Mouse (Mus musculus) ES-Bruce4 (cell line): ENCODE data around the gene Ick. TPM values are rescaled to one million over a fixed set of nuclear protein-coding genes. Genes with fewer than 3 reads are reported as not detected.

Source experiments
- H3K27ac ChIP-seq: 2 replicates; pipeline ENCODE4 v1.5.1; 2012; ENCODE audit warnings: low read length, inconsistent platforms; ENCODE audit not compliant: insufficient read depth
- H3K27me3 ChIP-seq: 2 replicates; pipeline ENCODE4 v1.6.1; 2012; ENCODE audit warnings: mild to moderate bottlenecking, low read length, inconsistent platforms; ENCODE audit not compliant: control insufficient read depth, poor library complexity, insufficient read depth, severe bottlenecking
- H3K36me3 ChIP-seq: 2 replicates; pipeline ENCODE4 v1.6.1; 2012; ENCODE audit warnings: inconsistent platforms, mild to moderate bottlenecking, low read length, moderate library complexity; ENCODE audit not compliant: control insufficient read depth, poor library complexity, insufficient read depth, severe bottlenecking
- H3K4me1 ChIP-seq: one replicate; pipeline ENCODE4 v1.8.1; 2011; ENCODE audit warnings: low read length; ENCODE audit not compliant: control insufficient read depth, insufficient read depth
- H3K4me3 ChIP-seq: 2 replicates; pipeline ENCODE4 v1.5.1; 2011; ENCODE audit warnings: low read depth, mild to moderate bottlenecking, low read length
- H3K9ac ChIP-seq: 2 replicates; pipeline ENCODE4 v1.6.1; 2012; ENCODE audit warnings: low read depth, mild to moderate bottlenecking, inconsistent platforms; ENCODE audit not compliant: poor library complexity, severe bottlenecking
- H3K9me3 ChIP-seq: replicated peaks from 2 replicates; pipeline ENCODE4 v1.6.1; 2012; ENCODE audit warnings: mild to moderate bottlenecking, low read length, inconsistent platforms; ENCODE audit not compliant: control insufficient read depth, poor library complexity, insufficient read depth, severe bottlenecking
- CTCF ChIP-seq: IDR thresholded peaks from one replicate; pipeline ENCODE4 v1.8.1; 2011; ENCODE audit warnings: low read depth, low read length
- EP300 ChIP-seq: IDR thresholded peaks from 2 replicates; pipeline ENCODE4 v1.6.1; 2011; ENCODE audit warnings: low read depth, low read length; ENCODE audit not compliant: insufficient read depth
- POLR2A ChIP-seq: IDR thresholded peaks from one replicate; pipeline ENCODE4 v1.8.1; 2011; ENCODE audit warnings: low read length; ENCODE audit not compliant: insufficient read depth
- polyA plus RNA-seq: library from polyadenylated mRNA; stranded (reverse); fragments of >200 nt; gene quantifications from 2 replicates; pipeline ENCODE4 v1.2.4, GENCODE M21; 2011; ENCODE audit warnings: low read depth; ENCODE audit not compliant: missing spikeins, insufficient read depth, insufficient read length

The Ick gene
- polyA plus RNA-seq, 1 experiment: 17.5 TPM

DNA sequence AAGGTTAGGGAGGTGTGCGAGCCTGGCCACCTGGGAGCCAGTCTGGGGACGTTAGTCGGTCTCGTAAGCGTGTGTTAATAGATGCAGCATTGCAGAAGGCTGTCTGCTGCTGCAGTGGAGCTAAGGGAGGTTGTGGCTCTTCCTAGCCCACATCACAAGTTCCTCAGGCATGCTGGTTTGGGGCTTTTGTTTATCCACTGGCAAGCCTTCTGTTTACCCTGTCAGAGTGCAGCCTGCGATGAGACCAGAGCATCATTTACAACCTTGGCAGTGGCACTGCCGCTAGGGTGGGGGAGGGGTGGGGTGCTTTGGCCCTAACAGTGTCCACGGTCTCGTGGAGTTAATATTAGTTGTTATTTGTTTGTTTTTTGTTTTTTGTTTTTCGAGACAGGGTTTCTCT, 54.3 kb downstream of the Ick start:
- TF ChIP-seq CTCF (no peak), EP300 (no peak), POLR2A (no peak)

DNA sequence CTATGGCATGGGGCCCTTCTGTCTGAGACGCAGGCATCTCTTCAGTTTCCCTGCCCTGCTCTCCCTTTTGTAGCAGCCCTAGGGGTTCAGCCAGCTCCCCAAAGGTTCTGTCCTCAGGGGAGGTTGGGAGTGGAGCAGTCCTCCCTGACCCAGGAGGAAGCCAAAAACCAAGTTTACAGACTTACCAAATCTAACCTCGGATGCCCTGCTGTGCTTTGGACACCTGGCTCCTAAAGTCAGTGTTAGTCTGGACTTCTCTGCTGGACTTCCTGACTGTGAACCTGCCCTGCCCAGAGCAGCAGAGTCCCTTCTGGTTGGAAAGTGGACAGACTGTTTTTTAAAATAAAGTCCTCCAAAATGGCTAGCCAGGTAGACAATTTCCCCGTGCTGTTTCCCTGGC, 55.7 kb downstream of the Ick start:
- TF ChIP-seq EP300 (no peak), POLR2A (no peak), CTCF (no peak)
- Histone ChIP-seq H3K4me3 (no peak overlapping the region), H3K27me3 (no peaks in the 10 kb centered on the region), H3K9ac (no peak overlapping the region), H3K4me1 (peaks cover 7% of the 10 kb centered on the region), H3K9me3 (no peaks in the 10 kb centered on the region), H3K27ac (no peak overlapping the region), H3K36me3 (0 out of 2 replicates have a peak, but pooled peaks cover 4% of the 10 kb centered on the region)

More for the DNA sequence above, 54.3 kb downstream of the Ick start:
- Histone ChIP-seq H3K27ac (no peak overlapping the region), H3K4me3 (no peak overlapping the region), H3K4me1 (peaks cover 2% of the 10 kb centered on the region), H3K9me3 (no peaks in the 10 kb centered on the region), H3K36me3 (0 out of 2 replicates have a peak, but pooled peaks cover 4% of the 10 kb centered on the region), H3K27me3 (no peaks in the 10 kb centered on the region), H3K9ac (no peak overlapping the region)

DNA sequence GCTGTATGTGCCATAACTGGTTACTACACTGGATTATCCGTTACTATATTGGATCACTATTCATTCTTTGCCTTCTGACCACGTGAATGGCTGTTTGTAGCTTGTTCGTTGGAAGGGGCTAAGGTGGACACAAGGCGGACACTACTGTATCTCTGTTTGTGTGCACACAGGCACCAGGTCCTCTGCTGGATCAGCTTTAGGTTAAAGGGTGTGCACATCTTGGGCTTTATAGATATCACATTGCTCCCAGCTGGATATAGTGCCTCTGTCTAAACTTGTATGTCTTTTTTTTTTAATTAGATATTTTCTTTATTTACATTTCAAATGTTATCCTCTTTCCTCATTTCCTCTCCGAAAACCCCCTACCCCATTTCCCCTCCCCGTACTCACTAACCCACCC, 56.5 kb downstream of the Ick start:
- Histone ChIP-seq H3K27me3 (no peaks in the 10 kb centered on the region), H3K4me3 (no peak overlapping the region), H3K9me3 (no peaks in the 10 kb centered on the region), H3K27ac (no peak overlapping the region), H3K9ac (no peak overlapping the region), H3K4me1 (peaks cover 7% of the 10 kb centered on the region), H3K36me3 (0 out of 2 replicates have a peak, but pooled peaks cover 4% of the 10 kb centered on the region)
- TF ChIP-seq EP300 (no peak), CTCF (no peak), POLR2A (no peak)

DNA sequence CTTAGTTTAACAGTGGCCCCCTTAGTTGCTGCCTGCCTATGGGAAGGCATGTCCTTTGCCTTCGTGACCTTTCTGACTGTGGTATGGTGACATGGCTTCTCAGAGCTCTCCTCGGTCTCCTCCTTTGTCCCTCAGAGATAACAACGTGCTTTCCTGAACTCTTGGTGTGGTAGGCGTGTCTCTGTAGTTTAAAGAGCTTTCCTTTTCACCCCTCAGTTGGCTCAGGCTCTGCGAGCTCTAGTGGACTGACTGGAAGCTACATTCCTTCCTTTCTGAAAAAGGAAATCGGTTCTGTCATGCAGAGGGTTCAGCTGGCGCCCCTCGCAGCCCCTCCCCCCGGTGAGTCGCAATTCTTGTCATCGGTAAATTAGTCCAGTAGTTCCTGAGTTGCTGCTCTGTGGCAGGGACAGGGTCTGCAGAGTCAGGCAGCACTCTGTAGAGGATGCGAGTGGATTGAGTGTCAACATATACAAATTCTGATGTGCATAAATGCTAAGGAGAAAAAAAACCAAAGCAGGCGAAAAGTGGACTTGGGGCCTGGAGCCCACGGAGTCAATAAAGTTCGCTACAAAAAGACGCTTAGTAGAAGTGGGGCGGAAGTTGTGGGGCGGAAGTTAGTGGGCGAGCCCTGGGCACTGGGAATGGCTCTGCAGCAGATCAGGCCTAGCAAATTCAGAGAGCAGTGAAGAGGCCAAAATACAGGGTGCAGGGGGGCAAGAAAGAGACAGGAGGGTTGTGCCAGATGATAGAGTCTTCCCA, 57.9 kb downstream of the Ick start:
- H3K9me3 ChIP-seq: no peaks in the 10 kb centered on the region
- H3K27me3 ChIP-seq: no peaks in the 10 kb centered on the region
- peak overlapping the region; percentile 60 for H3K27ac ChIP-seq
- no peaks in the 10 kb centered on the region for H3K36me3 ChIP-seq
- TF ChIP-seq CTCF (no peak), EP300 (0 out of 2 replicates have a peak, but pooled peaks have one; percentile 13), POLR2A (no peak)
- peaks cover 7% of the 10 kb centered on the region for H3K4me1 ChIP-seq
- peak overlapping the region; percentile 65 for H3K4me3 ChIP-seq
- peak overlapping the region; percentile 24 for H3K9ac ChIP-seq

DNA sequence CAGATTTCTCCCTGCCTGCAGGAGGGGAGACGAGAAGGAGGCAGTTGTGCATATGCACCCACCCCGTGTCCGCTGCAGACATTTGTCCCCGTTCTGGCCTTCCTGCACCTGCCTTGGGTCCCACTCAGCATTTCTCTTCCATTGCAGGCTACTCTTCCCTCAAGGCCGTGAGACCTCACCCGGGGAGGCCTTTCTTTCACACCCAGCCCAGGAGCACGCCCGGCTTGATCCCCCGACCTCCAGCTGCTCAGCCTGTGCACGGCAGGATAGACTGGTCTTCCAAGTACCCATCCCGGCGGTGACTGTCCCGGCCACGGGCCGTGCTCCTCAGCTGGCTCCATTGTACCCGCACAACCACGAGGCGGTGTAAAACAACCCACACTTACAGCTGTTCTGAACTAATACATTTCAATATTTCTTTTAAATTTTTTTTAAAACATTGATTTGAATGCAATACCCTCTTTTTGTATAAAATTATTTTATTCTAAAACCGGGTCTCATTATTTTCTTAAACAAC, 58.5 kb downstream of the Ick start:
- Histone ChIP-seq H3K4me3 (peak overlapping the region; percentile 65), H3K4me1 (peaks cover 7% of the 10 kb centered on the region), H3K36me3 (no peaks in the 10 kb centered on the region), H3K9ac (peak overlapping the region; percentile 24), H3K9me3 (no peaks in the 10 kb centered on the region), H3K27ac (peak overlapping the region; percentile 60), H3K27me3 (no peaks in the 10 kb centered on the region)
- TF ChIP-seq CTCF (no peak), POLR2A (no peak), EP300 (no peak)

DNA sequence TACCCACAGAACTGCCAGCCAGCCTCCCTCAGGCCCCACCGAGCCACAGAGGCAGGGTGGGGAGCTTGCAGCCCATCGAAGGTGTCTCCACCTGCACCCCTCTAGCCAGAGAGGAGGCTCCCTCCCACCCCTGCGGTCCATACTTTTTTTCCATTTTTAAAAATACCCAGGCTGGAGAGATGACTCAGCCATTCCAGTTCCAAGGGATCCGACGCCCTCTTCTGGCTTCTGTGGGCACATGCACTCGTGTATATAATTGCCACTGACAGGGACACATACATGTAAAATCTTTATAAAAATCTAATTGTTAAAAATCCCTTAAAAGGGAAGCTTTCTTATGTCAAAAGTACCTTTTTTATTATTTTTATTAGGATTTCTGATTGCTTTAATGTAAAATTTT, 59.9 kb downstream of the Ick start:
- Histone ChIP-seq H3K4me3 (no peak overlapping the region), H3K9me3 (no peaks in the 10 kb centered on the region), H3K4me1 (peaks cover 5% of the 10 kb centered on the region), H3K36me3 (no peaks in the 10 kb centered on the region), H3K27me3 (no peaks in the 10 kb centered on the region), H3K27ac (0 out of 2 replicates have a peak overlapping the region, but pooled peaks have one; percentile 9), H3K9ac (peak overlapping the region; percentile 28; the same call in 1 of the 2 replicates)
- TF ChIP-seq CTCF (peak; percentile 53), EP300 (no peak)
